Mouse (Mus musculus): ENCODE results near the gene Gga1.
A peak's percentile ranks its signal among the peaks of the same experiment; 100 is the strongest.
"Not testable (repeated sequence)": the region's sequence is repeated elsewhere in the genome, so short reads cannot be mapped to it uniquely, and the experiment has no call there.

Gga1 gene

DNA sequence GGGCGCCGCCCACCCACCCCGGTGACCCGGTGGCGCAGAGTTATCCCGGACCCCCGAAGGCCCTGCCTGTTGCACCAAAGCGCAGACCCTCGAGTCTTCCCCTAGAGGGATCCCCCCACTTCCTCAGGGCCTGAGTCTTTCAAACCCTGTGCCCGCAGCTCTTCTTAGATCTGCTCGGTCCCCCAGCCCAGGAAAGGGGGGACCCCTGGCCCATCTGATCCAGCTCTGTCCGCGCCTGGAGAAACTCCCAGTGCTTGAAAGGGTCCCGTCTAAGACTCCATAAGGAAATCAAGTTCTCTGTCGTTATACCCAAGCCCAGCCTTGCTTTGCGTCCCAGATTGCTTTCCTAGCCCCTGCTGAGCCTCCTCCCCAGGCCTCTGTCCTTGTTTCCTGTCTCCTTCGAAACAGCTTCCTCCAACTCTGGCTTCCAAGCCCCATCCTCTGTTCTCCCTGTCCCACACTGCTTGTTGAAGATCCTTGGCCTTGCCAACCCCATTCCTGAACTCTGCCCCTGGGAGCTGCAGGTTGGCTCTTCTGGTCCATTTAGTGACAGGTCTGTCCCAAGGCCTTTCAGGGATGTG is 910 bp downstream of the Gga1 start:
- DNase-seq: no peak

DNA sequence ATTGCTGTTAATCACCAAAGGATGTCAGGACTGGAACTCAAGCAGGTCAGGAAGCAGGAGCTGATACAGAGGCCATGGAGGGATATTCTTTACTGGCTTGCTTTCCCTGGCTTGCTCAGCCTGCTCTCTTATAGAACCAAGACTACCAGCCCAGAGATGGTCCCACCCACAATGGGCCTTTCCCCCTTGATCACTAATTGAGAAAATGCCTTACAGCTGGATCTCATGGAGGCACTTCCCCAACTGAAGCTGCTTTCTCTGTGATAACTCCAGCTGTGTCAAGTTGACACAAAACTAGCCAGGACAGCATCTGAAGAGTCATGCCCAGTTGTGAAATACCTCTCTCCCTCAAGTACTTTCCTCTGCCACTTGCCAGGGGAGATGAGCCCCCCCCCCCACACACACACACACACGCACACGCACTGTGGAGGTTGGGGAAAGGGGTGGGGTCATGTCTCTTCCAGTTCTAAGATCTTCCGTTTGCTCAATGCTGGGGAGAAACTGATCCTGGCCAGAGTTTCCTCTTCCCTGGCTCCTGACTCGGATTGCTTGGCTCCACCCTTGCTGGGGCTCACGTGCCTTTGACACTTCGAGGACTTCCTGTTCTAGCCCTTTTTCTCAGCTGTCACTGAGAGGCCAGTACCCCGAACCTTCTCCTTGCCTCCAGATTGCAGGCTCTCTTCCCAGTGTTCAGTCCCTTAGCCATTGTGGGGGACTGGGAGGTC is 2.0 kb downstream of the Gga1 start:
- DNase-seq: not testable (repeated sequence)

DNA sequence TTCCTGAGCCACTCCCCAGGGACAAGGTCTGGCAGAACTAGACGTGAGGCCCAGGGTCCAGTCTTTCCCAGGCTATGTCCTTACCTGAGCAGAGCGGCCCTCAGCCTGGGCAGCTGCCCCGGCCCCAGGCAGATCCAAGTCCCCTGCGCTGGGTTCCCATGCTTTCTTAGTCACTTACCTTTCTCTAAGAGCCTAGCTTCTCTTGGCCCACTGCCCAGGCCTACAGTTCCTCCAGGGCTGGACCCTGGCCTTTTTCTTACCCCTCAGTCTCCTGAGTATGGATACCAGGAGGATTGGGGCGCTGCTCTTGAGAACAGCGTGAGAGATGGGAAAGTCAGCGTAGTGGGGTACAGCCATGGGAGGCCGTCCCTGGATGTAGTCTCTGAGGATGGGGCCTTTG is 3.4 kb downstream of the Gga1 start:
- DNase-seq: no peak

DNA sequence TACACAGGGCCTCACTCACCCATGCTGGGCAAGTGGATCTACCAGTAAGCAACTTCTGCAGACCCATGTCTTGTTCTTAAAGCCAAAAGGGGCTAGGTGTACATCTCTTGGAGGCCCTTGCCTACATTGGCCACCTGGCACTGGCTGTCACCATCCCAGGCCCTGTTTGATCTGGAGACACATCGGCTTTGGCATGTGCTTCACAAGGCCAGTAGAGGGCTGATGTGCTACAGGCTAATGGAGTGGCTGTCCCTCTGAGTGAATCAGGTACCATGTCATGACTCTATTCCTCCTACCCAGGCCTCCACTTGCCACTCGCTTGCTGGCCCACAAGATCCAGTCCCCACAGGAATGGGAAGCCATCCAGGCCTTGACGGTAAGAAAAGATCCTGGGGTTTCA is 4.8 kb downstream of the Gga1 start:
- DNase-seq: no peak

DNA sequence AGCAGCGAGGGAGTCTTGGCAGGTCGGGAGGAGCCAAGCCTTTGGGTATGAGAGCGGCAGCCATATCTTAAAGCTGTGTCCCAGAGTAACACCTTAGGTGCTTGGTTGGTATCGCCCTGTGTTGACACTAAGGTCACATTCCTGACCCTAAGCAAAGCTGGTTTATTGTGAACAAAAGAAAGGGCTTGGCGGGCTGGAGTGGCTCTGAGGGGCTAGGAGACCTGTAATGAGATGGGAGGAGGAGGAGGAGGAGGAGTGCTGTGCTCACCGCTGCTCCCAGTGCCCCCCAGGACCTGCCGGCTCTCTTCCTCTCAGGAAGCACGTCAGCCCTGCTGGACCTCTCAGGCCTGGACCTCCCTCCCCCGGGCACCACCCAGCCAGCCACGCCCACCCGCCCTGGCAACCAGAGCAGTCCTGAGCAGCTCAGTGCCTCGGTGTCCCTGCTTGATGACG is 12.4 kb downstream of the Gga1 start:
- no peak for DNase-seq

DNA sequence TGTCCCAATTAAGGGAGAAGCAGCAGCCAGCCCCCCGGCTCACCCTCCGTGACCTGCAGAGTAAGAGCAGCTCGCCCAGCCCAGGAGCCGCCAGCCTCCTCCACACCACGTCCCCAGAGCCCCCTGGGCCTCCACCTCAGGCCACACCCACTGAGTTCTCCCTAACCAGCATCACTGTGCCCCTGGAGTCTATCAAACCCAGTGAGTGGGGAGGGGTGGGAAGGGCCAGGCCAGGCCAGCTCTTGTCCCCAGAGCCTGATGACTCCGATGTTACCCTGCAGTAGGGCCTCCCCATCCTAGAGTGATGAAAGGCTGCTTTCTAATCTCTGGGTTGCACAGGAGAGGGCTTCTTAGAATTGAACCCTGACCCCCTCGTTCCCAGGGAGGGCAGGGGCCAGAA is 15.4 kb downstream of the Gga1 start:
- no peak for DNase-seq

DNA sequence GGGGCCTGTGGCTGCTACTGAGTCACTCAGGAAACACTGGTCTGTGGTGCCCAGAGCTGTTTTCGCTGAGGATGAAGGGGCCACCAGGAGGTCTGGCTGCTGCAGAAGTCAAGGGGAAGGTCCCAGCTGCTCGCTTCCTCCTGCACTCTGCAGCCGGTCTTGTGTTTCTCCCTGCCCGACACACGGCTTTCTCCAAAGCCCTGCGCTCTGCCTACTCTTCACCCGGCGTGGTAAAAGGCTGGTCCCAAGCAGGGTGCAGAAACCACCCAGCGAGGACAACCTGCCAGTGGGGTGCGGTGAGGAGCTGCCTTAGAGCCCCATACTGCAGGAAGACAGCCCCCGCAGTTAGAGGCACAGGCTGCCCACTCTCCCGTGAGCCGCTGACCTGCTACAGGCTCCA is 17.7 kb downstream of the Gga1 start:
- DNase-seq: peak in 1 of 2 experiments; percentile 40

DNA sequence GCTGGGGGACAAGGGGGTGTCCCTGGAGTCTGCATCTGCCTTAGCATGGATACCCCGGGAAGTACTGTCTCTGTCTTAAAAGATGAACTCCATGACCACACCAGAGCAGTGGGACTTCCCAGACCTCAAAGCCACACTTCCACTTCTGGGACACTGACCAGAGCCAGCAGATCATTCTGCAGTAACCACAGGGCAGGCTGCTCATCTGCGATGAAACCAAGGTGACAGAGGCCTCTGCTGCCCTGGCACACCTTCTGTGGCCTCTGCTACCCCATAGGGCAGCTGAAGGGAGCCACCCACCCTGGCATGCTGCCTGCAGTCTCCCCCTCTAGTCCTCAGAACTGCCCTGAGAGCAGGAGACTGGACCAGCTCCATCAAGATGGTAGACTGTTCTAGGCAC is 18.8 kb downstream of the Gga1 start:
- no peak for DNase-seq

DNA sequence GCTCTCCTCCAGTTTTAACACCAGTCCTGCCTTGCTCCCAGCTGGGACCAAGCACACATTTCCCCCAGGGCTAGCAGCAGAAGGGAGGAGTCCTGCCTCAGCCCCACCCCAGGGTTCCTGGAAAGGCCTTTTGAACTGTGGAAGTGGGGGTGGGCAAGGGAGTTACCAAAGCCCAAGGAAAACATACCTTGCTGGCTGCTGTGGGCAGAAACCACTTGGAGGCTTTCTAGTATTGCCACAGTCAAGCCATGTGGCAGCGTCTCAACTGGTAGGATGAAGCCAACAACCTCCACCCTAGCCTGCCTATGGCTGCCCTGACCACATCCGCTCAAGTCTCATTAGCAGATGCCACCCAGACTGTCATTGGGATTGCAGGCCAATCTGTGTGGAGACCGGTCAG is 19.2 kb downstream of the Gga1 start:
- no peak for DNase-seq

DNA sequence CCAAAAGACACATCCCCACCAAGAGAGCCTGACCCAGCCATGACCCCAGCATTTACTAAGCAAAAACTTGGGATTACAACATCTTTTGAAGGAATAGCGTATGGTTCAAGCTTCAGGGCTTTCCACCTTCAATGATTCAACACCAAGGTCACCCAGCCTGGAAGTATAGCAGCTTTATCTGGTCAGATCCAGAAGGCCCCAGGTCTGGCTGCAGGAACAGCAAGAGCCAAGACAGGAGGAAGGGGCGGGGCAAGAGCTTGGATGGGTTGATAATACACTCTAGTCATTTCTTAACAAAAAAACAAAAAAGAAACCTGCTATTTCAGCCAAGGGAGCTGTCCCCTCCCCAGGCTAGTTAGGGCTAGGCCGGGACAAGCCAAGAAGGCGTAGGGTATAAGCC is 20.5 kb downstream of the Gga1 start:
- DNase-seq: no peak

DNA sequence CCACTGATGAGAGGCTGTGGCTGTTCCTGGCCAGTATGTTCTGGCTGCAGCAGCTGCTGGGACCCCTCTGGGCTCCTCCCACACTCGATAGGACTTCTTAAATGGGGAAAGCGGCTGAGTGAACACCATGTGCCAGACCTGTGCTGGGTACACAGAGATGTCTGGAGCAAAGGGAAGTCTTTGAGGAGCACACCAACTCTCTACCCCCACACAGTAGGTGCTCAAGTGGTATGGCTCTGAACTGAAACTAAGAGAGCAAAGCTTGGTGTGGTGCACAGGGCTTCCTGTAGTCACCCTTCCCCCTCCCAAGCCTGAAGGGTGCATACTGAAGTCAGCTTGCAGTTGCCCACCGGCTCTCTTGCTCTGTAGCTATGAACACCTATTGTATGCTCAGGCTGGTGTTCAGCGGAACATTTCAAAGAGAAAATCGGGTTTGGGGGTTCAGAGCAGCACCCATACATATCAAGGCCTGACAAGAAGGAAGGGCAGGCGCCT is 21.6 kb downstream of the Gga1 start:
- peak in 1 of 2 experiments; percentile 39 for DNase-seq

DNA sequence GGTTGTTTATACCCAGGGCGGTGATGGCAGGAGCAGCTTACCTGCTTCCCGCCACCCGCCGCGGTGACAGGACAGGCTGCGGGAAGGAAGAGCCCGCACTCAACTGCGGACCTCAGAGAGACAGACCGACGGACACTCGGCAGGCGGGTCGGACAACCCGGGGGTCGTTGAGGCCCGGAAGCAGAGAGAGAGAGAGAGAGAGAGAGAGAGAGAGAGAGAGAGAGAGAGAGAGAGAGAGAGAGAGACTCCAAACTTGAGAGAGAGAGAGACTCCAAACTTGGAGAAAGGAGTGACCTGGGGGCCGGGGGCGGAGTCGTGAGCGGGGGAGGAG is 22.4 kb downstream of the Gga1 start, which contains the start of gene Gm49510:
TSS of gene Gm49510 (plus strand) at position 259 of the 331 bp plus-strand sequence.
- DNase-seq: peak in 1 of 2 experiments; percentile 36

DNA sequence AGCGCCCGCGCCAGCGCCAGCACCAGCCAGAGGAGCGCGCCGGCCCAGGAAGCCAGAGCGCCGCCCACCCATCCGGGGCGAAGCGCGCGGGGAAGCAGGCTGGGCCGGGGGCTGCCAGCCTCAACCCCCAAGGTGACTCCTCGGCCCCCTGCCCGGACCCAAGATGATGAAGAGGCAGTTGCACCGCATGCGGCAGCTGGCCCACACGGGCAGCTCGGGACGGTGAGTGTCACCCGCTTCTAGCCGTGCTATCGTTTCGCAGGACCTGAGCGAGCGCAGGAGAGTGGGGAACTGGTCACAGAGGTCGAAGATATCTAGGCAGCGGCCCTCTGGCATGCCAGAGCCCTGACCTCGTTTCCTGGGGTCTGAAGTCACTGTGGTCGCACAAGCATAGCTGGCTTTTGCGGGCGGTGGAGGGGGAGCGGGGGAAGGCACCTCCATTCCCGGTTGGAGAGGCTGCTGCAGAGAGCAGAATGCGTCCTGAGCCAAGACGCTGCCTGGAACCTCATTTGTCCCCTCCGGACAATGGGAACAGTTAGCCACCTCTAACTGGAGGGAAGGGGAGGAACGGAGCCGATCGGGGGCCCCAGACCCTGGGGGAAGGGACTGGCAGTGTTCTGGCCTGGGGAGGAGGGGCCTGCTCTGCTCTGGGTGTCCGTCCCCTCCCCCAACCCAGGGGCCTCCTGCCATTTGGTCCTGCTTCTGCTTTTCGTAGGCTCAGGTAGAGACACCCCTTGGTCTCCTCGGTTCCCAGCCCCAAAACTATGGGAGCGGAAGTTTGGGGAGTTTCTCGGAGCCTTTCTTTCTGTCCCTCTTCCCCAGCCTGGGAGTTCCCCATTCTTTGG is 23.0 kb downstream of the Gga1 start, which contains the start of gene Sh3bp1:
TSS of gene Sh3bp1 (plus strand) at position 29 of the 845 bp plus-strand sequence.
- DNase-seq: peak; percentile 63 to 76

DNA sequence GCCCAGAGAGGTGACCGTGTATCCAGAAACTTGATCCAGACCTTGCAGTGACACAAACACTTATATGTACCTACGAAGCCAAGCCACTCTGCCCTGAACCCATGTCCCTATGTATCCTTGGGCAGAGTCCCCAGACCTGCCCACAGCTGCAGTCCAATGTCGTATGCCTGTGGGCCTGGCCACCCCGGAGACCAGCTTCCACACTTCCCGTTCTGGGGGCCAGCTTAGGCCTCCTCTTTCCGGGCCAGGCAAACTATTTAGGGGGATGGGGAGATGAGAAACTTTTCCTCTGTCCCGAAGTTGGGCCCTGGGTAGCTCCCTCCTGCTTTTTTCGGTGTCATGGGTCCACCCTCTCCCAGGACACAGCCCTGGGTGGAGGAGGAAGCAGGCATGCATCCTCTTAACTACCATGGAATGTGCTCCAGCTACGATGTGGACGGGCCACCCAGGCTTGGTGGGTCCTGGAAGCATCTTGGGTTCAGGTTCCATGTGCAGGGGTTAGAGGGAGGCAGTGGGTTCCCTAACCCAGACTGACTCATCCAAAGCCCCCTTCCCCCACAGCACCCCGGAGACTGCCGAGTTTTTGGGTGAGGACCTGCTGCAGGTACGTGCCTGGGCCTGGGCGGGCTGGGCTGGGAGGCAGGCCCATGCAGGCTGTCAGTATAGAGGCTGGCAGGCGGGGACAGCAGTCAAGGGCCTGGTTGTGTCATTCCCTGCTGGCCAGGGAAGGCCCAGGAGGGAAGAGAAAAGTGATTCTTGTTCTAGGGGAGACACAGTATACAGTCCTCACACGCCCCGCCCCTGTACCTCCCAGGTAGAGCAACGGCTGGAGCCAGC is 23.8 kb downstream of the Gga1 start:
- no peak for DNase-seq

DNA sequence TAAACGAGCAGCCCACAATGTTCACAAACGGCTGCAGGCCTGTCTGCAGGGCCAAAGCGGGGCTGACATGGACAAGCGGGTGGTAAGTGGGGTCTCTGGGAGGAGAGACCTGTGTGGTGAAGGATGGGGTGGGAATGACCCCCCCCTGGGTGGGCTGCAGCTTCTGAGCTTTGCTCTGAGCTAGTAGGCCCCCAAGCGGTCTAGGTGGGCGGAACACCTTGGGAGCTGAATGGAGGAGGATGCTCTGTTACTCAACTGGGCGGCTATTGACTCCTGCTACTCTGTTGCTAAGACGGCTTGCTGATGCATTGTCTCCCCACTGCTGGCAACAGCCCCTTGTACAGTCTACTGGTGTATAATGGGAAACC is 24.4 kb downstream of the Gga1 start:
- DNase-seq: no peak

DNA sequence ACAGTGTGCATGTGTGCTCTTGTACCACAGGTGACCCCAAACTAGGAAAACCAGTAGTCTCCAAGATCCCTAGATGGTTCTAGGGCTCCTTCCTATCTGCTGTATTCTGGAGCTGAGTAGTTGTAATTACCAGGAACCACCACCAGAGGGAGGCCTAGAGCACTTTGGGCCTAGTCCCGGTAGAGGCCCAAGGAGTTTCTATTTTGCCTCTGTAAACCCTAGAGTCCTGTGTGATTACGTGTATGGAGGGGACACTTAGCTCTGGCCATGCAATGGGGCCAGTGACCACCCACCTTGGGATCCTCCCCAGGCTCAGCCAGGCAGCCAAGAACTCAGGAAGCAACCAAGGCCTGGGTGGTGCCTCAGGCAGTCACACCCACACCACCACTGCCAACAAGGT is 26.3 kb downstream of the Gga1 start:
- DNase-seq: peak in 1 of 2 experiments; percentile 82

DNA sequence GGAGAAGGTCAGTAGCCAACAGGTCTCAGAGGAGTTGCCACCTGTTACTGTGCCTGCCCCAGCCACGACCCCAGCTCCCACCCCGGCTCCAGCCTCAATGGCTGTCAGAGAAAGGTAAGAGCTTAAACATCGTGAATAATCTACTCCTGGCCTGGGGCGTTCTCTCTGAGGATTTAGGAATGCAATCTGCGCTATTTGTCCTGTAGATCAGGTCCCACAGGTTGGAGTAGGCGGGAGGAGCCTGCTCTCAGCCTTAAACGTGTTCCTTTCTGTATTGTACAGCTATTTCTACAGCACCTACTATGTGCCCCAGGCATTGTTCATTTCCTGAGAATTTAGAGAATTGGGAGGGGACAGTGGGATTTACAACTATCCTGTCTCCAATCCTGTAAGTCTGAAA is 31.4 kb downstream of the Gga1 start:
- no peak for DNase-seq

DNA sequence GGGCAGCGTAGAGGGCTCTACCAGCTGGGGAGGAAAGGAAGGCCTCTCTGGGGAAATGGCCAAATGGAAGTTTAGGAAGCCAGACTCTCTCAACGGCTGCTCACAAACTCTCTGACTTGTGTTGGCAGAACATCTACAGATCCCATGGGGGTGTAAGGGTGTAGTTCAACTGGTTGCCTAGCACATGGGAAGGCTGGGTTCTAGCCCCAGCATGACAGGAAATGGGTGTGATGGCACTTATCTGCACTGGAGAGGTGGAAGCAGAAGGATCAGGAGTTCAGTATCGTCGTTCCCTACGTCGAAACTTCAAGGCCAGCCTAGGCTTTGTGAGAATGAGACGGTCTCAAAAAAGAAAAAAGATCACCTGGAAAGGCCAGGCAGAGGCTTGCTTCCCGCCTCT is 32.0 kb downstream of the Gga1 start:
- DNase-seq: no peak

DNA sequence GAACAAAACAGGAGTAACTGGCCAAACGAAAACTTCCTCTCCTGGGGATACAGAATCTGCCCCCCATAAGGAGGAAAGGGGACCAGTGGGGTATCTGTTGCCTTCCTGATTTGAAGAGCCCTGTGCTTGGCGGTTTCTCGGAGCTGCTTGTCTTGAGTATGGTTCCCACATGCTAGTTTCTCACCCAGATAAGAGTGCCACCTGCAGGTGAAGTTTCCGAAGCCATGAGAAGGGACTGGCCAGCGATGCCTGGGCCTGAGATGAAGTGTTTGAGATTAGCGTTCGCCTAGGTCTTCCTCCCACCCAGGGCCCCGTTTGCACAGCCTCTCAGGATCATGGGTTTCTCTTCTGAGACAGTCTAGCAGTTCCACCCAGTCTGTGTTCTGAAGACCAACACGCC is 35.0 kb downstream of the Gga1 start:
- DNase-seq: no peak

DNA sequence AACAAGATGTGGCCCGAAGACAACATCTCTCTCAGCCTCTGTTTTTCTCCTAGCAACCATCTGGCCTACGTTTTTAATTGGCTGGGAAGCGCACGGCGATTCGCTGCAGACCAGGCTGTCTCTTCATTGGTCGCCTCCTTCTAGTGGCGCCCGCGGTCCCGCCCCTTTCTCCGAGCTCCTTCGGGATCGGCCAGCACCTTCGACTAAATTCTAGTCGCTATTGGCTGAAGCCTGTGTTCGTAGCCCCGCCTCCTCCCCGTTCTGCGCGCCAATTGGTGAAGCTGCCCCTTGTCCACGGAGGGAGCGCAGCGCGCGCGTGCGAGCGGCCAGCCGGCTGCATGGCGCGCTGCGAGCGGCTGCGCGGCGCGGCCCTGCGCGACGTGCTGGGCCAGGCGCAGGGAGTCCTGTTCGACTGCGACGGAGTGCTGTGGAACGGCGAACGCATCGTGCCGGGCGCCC is 36.7 kb downstream of the Gga1 start, which contains the start of gene Pdxp:
TSS of gene Pdxp (plus strand) at position 288 of the 459 bp plus-strand sequence.
- peak; percentile 91 to 93 for DNase-seq

DNA sequence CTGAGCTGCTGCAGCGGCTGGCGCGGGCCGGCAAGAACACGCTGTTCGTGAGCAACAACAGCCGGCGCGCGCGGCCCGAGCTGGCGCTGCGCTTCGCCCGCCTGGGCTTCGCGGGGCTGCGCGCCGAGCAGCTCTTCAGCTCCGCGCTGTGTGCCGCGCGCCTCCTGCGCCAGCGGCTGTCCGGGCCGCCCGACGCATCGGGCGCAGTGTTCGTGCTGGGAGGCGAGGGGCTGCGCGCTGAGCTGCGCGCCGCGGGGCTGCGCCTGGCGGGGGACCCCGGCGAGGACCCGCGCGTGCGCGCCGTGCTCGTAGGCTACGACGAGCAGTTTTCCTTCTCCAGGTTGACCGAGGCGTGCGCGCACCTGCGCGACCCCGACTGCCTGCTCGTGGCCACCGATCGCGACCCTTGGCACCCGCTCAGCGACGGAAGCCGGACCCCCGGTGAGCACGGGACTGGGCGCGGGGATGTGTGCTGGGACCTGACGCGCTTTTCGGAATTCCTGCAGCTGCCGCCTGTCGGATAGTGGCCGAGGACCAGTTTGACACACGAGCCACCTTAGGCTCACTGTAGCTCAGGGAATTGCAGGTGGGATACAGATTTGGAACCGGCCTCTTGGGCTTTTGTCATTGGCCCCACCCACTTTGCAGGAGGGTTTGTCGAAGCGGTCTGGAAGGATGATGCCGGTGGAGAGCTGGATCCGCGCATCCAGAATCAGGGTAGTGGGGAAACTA is 37.3 kb downstream of the Gga1 start:
- DNase-seq: peak in 1 of 2 experiments; percentile 43
